Mouse (Mus musculus): Measurements from ENCODE around the gene Hoxb4. TPM values are rescaled to one million over a fixed set of nuclear protein-coding genes. Genes with fewer than 3 reads are reported as not detected.

Gene Hoxb4
- polyA plus RNA-seq, 1 experiment from 2014 or later, result 3.8 TPM

DNA sequence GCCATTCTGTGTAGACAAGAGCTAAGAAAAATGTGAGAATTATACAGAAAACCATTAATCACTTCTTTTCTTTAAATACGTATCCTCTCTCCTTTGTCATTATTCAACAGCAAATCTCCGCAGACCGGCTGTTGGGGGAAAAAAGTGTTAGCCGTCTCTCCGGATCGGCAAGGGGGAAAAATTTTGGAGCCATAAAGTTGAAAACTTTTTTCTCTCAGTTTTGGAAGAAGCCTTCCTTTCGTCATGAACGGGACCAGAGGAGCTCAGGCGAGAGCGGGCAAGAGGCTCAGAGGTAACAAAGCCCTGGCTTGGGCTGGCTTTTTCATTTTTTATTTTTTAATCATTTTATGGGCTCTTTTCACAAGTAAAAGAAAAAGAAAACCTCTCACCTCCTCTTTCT, 5.1 kb downstream of the Hoxb4 start, which contains the start of gene Hoxb3:
Hoxb3 (plus strand) TSS at position 173 of the 400 bp plus-strand sequence.
- no peaks in the 10 kb centered on the region for H3K9me3 ChIP-seq (ENCODE audit: control insufficient read depth, low read length)
- peak within 1 kb of the TSS; percentile 69 for H3K4me3 ChIP-seq (ENCODE audit: low read depth, low read length)
- H3K27me3 ChIP-seq (replicated peaks; ENCODE audit: control insufficient read depth, insufficient read depth, low read length), result no peaks in the 10 kb centered on the region
- peaks cover 16% of the 10 kb centered on the region; the same call in 1 of the 2 replicates for H3K36me3 ChIP-seq (ENCODE audit: control insufficient read depth, insufficient read depth, low read length)
- WGBS, result 21% methylated on average over 10 of the region's 10 CpGs
- H3K4me1 ChIP-seq (replicated peaks; ENCODE audit: control insufficient read depth, insufficient read depth, low read length), result peaks cover 24% of the 10 kb centered on the region
- peak within 1 kb of the TSS; percentile 99 for H3K27ac ChIP-seq (ENCODE audit: low read depth)
- peak within 1 kb of the TSS; percentile 89 for H3K4me2 ChIP-seq (ENCODE audit: low read length)
- ATAC-seq (replicated peaks; ENCODE audit: low FRiP score, low TSS enrichment, low read depth) (no peak), DNase-seq (ENCODE audit: low spot score) (peak; percentile 63)
- peak within 1 kb of the TSS; percentile 96 for H3K9ac ChIP-seq (ENCODE audit: low read length)

DNA sequence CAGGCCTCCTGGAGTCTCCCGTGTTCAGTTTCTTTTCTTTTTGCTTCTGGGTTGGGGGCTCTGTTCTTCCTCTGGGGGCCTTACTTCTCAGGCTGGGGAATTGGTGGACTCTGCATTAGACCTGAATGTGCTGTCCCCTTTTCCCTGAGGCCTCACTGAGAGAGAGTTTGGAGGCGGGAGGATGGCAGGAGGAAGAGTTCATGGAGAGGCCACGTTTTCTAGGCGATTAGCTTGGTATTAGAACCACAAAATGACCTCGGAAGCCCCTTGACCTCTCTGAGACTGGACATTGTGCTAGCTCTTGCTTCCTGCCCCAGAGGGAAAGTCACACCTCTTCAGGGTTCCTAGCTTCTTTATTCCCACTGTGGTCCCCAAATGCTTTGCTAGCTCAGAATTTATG, 6.1 kb downstream of the Hoxb4 start:
- peak; percentile 68 for DNase-seq (ENCODE audit: low spot score)
- Histone ChIP-seq H3K4me3 (ENCODE audit: low read depth, low read length) (peak overlapping the region; percentile 69), H3K9ac (ENCODE audit: low read length) (peak overlapping the region; percentile 96), H3K36me3 (ENCODE audit: control insufficient read depth, insufficient read depth, low read length) (peaks cover 16% of the 10 kb centered on the region; the same call in 1 of the 2 replicates), H3K9me3 (ENCODE audit: control insufficient read depth, low read length) (no peaks in the 10 kb centered on the region), H3K27ac (ENCODE audit: low read depth) (peak overlapping the region; percentile 99), H3K4me2 (ENCODE audit: low read length) (peak overlapping the region; percentile 89), H3K4me1 (replicated peaks; ENCODE audit: control insufficient read depth, insufficient read depth, low read length) (peaks cover 30% of the 10 kb centered on the region), H3K27me3 (replicated peaks; ENCODE audit: control insufficient read depth, insufficient read depth, low read length) (no peaks in the 10 kb centered on the region)
- WGBS, result 21% methylated on average over 5 of the region's 5 CpGs
- no peak for ATAC-seq (replicated peaks; ENCODE audit: low FRiP score, low TSS enrichment, low read depth)

DNA sequence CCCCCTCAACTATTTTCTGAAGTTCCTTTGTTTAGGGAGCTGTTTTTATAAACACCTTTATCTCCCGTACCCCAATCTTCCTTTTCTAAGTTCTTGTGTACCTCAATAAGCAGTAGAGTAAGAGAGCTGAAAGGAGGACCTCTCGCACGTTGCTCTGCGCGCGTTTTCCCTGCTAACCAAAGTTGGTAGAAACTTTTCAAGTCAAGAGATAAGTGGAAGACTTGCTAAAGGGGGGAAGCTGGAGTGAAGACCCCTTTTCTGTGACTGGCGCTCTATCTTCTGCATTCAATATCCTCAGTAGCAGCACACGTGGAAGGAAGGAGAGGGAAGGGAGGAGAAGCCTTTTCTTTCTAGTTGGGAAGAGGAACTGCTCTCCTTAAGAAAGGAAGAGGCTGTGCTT, 6.9 kb downstream of the Hoxb4 start:
- Histone ChIP-seq H3K4me1 (replicated peaks; ENCODE audit: control insufficient read depth, insufficient read depth, low read length) (peaks cover 38% of the 10 kb centered on the region), H3K4me3 (ENCODE audit: low read depth, low read length) (peak overlapping the region; percentile 69), H3K27ac (ENCODE audit: low read depth) (peak overlapping the region; percentile 99), H3K4me2 (ENCODE audit: low read length) (peak overlapping the region; percentile 89), H3K27me3 (replicated peaks; ENCODE audit: control insufficient read depth, insufficient read depth, low read length) (no peaks in the 10 kb centered on the region), H3K9ac (ENCODE audit: low read length) (peak overlapping the region; percentile 96), H3K9me3 (ENCODE audit: control insufficient read depth, low read length) (no peaks in the 10 kb centered on the region), H3K36me3 (ENCODE audit: control insufficient read depth, insufficient read depth, low read length) (peaks cover 16% of the 10 kb centered on the region; the same call in 1 of the 2 replicates)
- ATAC-seq (replicated peaks; ENCODE audit: low FRiP score, low TSS enrichment, low read depth), result no peak
- 19% methylated on average over 8 of the region's 8 CpGs for WGBS
- peak; percentile 70 for DNase-seq (ENCODE audit: low spot score)

DNA sequence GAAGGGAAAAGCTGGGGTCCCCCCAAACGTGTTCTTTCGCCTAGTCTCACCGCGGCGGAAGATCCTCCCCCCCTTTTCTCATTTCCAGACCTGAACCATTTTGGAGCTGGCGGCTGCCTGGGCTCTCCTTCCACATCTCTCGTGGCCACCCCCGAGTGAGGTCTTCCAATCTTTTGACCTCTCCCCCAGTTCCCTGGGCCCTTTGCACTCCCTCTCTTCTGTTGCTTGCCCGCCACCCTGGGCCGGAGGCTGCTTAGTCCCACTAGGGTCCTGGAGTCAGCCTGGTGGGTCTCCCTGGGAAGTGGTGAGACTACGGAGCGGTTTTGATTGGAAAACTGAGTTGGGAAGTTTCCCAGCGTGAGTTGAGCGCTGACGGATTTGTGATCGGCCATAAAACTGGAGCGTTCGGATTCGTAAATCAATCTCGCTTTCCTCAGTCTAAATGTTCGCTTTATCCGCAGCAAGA, 7.7 kb downstream of the Hoxb4 start:
- Histone ChIP-seq H3K9me3 (ENCODE audit: control insufficient read depth, low read length) (no peaks in the 10 kb centered on the region), H3K27me3 (replicated peaks; ENCODE audit: control insufficient read depth, insufficient read depth, low read length) (no peaks in the 10 kb centered on the region), H3K9ac (ENCODE audit: low read length) (peak overlapping the region; percentile 96), H3K36me3 (ENCODE audit: control insufficient read depth, insufficient read depth, low read length) (peaks cover 18% of the 10 kb centered on the region; the same call in 1 of the 2 replicates), H3K4me1 (replicated peaks; ENCODE audit: control insufficient read depth, insufficient read depth, low read length) (peaks cover 46% of the 10 kb centered on the region), H3K4me2 (ENCODE audit: low read length) (peak overlapping the region; percentile 89), H3K4me3 (ENCODE audit: low read depth, low read length) (peak overlapping the region; percentile 69), H3K27ac (ENCODE audit: low read depth) (peak overlapping the region; percentile 99)
- WGBS, result 12% methylated on average over 22 of the region's 22 CpGs
- ATAC-seq (replicated peaks; ENCODE audit: low FRiP score, low TSS enrichment, low read depth) (no peak), DNase-seq (ENCODE audit: low spot score) (peak; percentile 83)

- no peaks in the 10 kb centered on the region for H3K27me3 ChIP-seq (replicated peaks; ENCODE audit: control insufficient read depth, insufficient read depth, low read length)
- DNase-seq (ENCODE audit: low spot score) (peak; percentile 72), ATAC-seq (replicated peaks; ENCODE audit: low FRiP score, low TSS enrichment, low read depth) (no peak)
- H3K36me3 ChIP-seq (ENCODE audit: control insufficient read depth, insufficient read depth, low read length), result peaks cover 14% of the 10 kb centered on the region; the same call in 1 of the 2 replicates
- no peaks in the 10 kb centered on the region for H3K9me3 ChIP-seq (ENCODE audit: control insufficient read depth, low read length)
- WGBS, result 23% methylated on average over 12 of the region's 12 CpGs
- peak overlapping the region; percentile 99 for H3K27ac ChIP-seq (ENCODE audit: low read depth)
- peak overlapping the region; percentile 96 for H3K9ac ChIP-seq (ENCODE audit: low read length)
- peaks cover 54% of the 10 kb centered on the region for H3K4me1 ChIP-seq (replicated peaks; ENCODE audit: control insufficient read depth, insufficient read depth, low read length)
- peak overlapping the region; percentile 69 for H3K4me3 ChIP-seq (ENCODE audit: low read depth, low read length)
- peak overlapping the region; percentile 89 for H3K4me2 ChIP-seq (ENCODE audit: low read length)
These were observed 8.6 kb downstream of the Hoxb4 start for GRCm38 (mm10) chr11:96326705-96327104.

DNA sequence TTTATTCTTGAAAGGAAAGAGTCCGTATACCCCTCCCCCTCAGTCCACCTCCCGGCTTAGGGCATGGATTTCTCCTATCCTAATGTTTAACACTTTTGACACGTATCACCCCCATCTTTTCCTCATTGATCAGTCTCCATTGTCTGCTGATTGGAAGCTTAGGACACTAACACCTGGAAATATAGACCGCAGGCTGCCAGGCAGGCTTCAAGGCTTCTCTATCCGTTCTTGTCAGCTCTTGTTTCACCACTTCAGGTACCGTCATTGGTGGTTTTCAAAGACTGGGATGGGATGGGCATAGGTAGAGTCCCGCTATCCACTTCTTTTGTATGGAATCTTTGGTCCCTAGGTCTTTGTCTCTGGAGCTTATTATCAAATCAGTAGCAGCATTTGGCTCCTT, 9.1 kb downstream of the Hoxb4 start:
- Histone ChIP-seq H3K27ac (ENCODE audit: low read depth) (peak overlapping the region; percentile 99), H3K9me3 (ENCODE audit: control insufficient read depth, low read length) (no peaks in the 10 kb centered on the region), H3K27me3 (replicated peaks; ENCODE audit: control insufficient read depth, insufficient read depth, low read length) (no peaks in the 10 kb centered on the region), H3K9ac (ENCODE audit: low read length) (peak overlapping the region; percentile 96), H3K4me2 (ENCODE audit: low read length) (peak overlapping the region; percentile 89), H3K4me1 (replicated peaks; ENCODE audit: control insufficient read depth, insufficient read depth, low read length) (peaks cover 57% of the 10 kb centered on the region), H3K4me3 (ENCODE audit: low read depth, low read length) (peak overlapping the region; percentile 69), H3K36me3 (ENCODE audit: control insufficient read depth, insufficient read depth, low read length) (peaks cover 14% of the 10 kb centered on the region; the same call in 1 of the 2 replicates)
- ATAC-seq (replicated peaks; ENCODE audit: low FRiP score, low TSS enrichment, low read depth) (no peak), DNase-seq (ENCODE audit: low spot score) (peak; percentile 73)
- WGBS, result 25% methylated on average over 7 of the region's 7 CpGs

DNA sequence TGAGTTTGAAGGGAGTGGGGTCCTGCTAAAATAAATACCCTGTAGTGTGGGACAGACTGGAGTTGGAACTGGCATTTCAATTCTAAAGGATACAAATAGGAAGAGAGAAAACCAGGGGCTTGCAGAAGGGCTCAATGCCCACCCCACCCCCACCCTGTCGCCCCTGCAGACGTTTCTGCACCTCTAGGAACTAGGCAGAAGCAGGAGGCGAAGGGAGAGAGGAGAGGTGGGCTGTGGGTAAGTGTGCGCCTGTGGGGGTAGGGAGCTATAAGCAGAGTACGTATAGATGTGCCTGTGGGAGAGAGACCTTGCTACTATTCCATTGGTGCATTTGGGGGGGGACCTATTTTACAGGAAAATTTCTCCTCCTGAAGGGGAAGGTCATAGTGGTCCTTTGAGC, 9.7 kb downstream of the Hoxb4 start:
- ATAC-seq (replicated peaks; ENCODE audit: low FRiP score, low TSS enrichment, low read depth), result no peak
- Histone ChIP-seq H3K36me3 (ENCODE audit: control insufficient read depth, insufficient read depth, low read length) (peaks cover 14% of the 10 kb centered on the region; the same call in 1 of the 2 replicates), H3K9ac (ENCODE audit: low read length) (peak overlapping the region; percentile 96), H3K4me1 (replicated peaks; ENCODE audit: control insufficient read depth, insufficient read depth, low read length) (peaks cover 51% of the 10 kb centered on the region), H3K9me3 (ENCODE audit: control insufficient read depth, low read length) (no peaks in the 10 kb centered on the region), H3K27me3 (replicated peaks; ENCODE audit: control insufficient read depth, insufficient read depth, low read length) (no peaks in the 10 kb centered on the region), H3K27ac (ENCODE audit: low read depth) (peak overlapping the region; percentile 99), H3K4me2 (ENCODE audit: low read length) (peak overlapping the region; percentile 89), H3K4me3 (ENCODE audit: low read depth, low read length) (peak overlapping the region; percentile 69)
- 32% methylated on average over 5 of the region's 5 CpGs for WGBS
- DNase-seq (ENCODE audit: low spot score), result peak; percentile 65

GRCm38 (mm10) chr11:96328605-96329004, 10.5 kb downstream of the Hoxb4 start:
- DNase-seq (ENCODE audit: low spot score), result peak; percentile 63
- peak overlapping the region; percentile 89 for H3K4me2 ChIP-seq (ENCODE audit: low read length)
- H3K4me3 ChIP-seq (ENCODE audit: low read depth, low read length), result peak overlapping the region; percentile 25
- peak overlapping the region; percentile 96 for H3K9ac ChIP-seq (ENCODE audit: low read length)
- H3K27ac ChIP-seq (ENCODE audit: low read depth), result peak overlapping the region; percentile 99
- no peak for ATAC-seq (replicated peaks; ENCODE audit: low FRiP score, low TSS enrichment, low read depth)
- 16% methylated on average over 8 of the region's 8 CpGs for WGBS
- H3K9me3 ChIP-seq (ENCODE audit: control insufficient read depth, low read length), result no peaks in the 10 kb centered on the region
- H3K36me3 ChIP-seq (ENCODE audit: control insufficient read depth, insufficient read depth, low read length), result peaks cover 10% of the 10 kb centered on the region; the same call in 1 of the 2 replicates
- peaks cover 54% of the 10 kb centered on the region for H3K4me1 ChIP-seq (replicated peaks; ENCODE audit: control insufficient read depth, insufficient read depth, low read length)
- H3K27me3 ChIP-seq (replicated peaks; ENCODE audit: control insufficient read depth, insufficient read depth, low read length), result no peaks in the 10 kb centered on the region

DNA sequence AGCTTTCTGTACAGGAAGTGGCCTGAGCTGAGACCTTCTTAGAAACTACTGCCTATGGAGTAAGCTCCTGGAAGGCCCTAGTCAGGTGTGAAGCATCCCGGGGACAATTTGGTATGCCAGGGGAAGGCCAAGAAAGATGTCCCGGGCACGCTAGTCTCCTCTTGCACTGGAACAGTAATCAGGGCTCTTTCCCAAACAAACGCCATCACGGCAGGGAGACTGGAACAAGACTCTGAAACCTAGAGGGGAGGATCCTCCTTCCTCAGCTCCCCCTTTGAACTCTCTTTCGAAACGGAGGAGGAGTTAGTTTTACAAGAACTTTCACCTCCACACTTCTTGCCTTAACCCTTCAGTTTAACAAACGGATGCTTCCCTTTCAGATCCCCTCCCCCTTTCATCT, 14.0 kb downstream of the Hoxb4 start:
- H3K27me3 ChIP-seq (replicated peaks; ENCODE audit: control insufficient read depth, insufficient read depth, low read length), result no peaks in the 10 kb centered on the region
- 9% methylated on average over 8 of the region's 8 CpGs for WGBS
- DNase-seq (ENCODE audit: low spot score) (peak; percentile 82), ATAC-seq (replicated peaks; ENCODE audit: low FRiP score, low TSS enrichment, low read depth) (no peak)
- peaks cover 79% of the 10 kb centered on the region for H3K4me1 ChIP-seq (replicated peaks; ENCODE audit: control insufficient read depth, insufficient read depth, low read length)
- H3K4me3 ChIP-seq (ENCODE audit: low read depth, low read length), result peak overlapping the region; percentile 43
- H3K27ac ChIP-seq (ENCODE audit: low read depth), result peak overlapping the region; percentile 99
- H3K36me3 ChIP-seq (ENCODE audit: control insufficient read depth, insufficient read depth, low read length), result peaks cover 10% of the 10 kb centered on the region; the same call in 1 of the 2 replicates
- no peaks in the 10 kb centered on the region for H3K9me3 ChIP-seq (ENCODE audit: control insufficient read depth, low read length)
- H3K9ac ChIP-seq (ENCODE audit: low read length), result peak overlapping the region; percentile 83
- H3K4me2 ChIP-seq (ENCODE audit: low read length), result peak overlapping the region; percentile 89

Data from intestine, embryonic 14.5 days (tissue).